ENCODE assay signal across 20 mouse cellular contexts in the genomic region with DNA sequence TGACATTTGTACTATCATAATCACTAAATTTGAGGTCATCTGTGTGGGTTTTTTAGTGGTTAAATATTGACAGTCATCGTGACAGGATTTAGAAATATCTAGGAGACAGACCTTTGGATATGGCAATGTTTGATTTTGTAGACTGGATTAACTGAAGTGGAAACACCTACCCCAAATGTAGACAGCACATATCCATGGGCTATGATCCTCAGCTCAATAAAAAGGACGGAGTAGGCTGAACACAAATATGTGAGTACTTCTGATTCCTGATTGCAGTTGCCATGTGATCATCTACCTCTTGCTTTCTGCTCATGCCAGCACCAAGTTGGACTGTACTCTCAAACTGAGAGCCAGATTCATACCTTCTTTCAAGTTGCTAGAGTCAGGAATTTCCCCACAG.
DNase-seq lines count a peak whose midpoint lies in the region; ATAC-seq lines count a peak whose summit lies in the region.
"Had no signal": no experiment of that assay in that cellular context is flagged by ENCODE, and none has a peak within 500 bp of the region (broad histone marks: within the 10 kb centered on the region; RNA-seq: fewer than 3 reads in every experiment).

No protein-coding gene starts in this region.

- H3K4me3 ChIP-seq in forebrain, embryonic 11.5 days (ENCODE audit: low read depth, low read length) = no peak overlapping the region
- H3K4me3 ChIP-seq in forebrain, embryonic 10.5 days = no peak overlapping the region
- no peak overlapping the region for H3K4me3 ChIP-seq in hindbrain, embryonic 13.5 days
- no peak overlapping the region for H3K4me3 ChIP-seq in hindbrain, embryonic 10.5 days
- no peak overlapping the region for H3K4me3 ChIP-seq in midbrain, embryonic 12.5 days
- no peak overlapping the region for H3K4me3 ChIP-seq in midbrain, embryonic 14.5 days (replicated peaks; ENCODE audit: low read depth, low read length)
- H3K4me3 ChIP-seq: embryonic facial prominence, embryonic 15.5 days; erythroblast, embryonic 14.5 days; gastrocnemius, adult 2 months; heart, embryonic 12.5 days; hindbrain, embryonic 12.5 days; intestine, embryonic 15.5 days had no signal

- peaks cover 5% of the 10 kb centered on the region; the same call in 1 of the 2 replicates for H3K4me1 ChIP-seq in forebrain, embryonic 11.5 days (replicated peaks; ENCODE audit: control insufficient read depth, insufficient read depth, low read length)
- H3K4me1 ChIP-seq in forebrain, embryonic 10.5 days = peaks cover 15% of the 10 kb centered on the region
- H3K4me1 ChIP-seq in hindbrain, embryonic 13.5 days (replicated peaks) = peaks cover 10% of the 10 kb centered on the region
- H3K4me1 ChIP-seq in hindbrain, embryonic 10.5 days (replicated peaks) = peaks cover 6% of the 10 kb centered on the region; the same call in 1 of the 2 replicates
- peaks cover 7% of the 10 kb centered on the region for H3K4me1 ChIP-seq in midbrain, embryonic 12.5 days
- 0 out of 2 replicates have a peak, but pooled peaks cover 4% of the 10 kb centered on the region for H3K4me1 ChIP-seq in midbrain, embryonic 14.5 days (ENCODE audit: control insufficient read depth, insufficient read depth, low read length)
- H3K4me1 ChIP-seq: embryonic facial prominence, embryonic 15.5 days; heart, embryonic 12.5 days; intestine, embryonic 15.5 days had no signal

- H3K27ac ChIP-seq in forebrain, embryonic 11.5 days (ENCODE audit: low read depth, low read length) = no peak overlapping the region
- no peak overlapping the region for H3K27ac ChIP-seq in forebrain, embryonic 10.5 days
- H3K27ac ChIP-seq in hindbrain, embryonic 13.5 days = 0 out of 2 replicates have a peak overlapping the region, but pooled peaks have one; percentile 18
- H3K27ac ChIP-seq in hindbrain, embryonic 10.5 days = no peak overlapping the region
- H3K27ac ChIP-seq in midbrain, embryonic 12.5 days (replicated peaks) = 0 out of 2 replicates have a peak overlapping the region, but pooled peaks have one; percentile 36
- H3K27ac ChIP-seq in midbrain, embryonic 14.5 days (replicated peaks; ENCODE audit: low read depth, low read length) = no peak overlapping the region
- H3K27ac ChIP-seq: embryonic facial prominence, embryonic 15.5 days; gastrocnemius, adult 2 months; intestine, embryonic 15.5 days had no signal

- no peak for DNase-seq in forebrain, embryonic 11.5 days (ENCODE audit: low spot score)
- no peak for DNase-seq in forebrain, embryonic 10.5 days (ENCODE audit: extremely low spot score, low spot score)
- no peak for DNase-seq in hindbrain, embryonic 10.5 days (ENCODE audit: low spot score)
- DNase-seq in midbrain, embryonic 14.5 days = no peak
- no peak for DNase-seq in adrenal gland, adult (ENCODE audit: inconsistent age in 2 of 2, low spot score in 1 of 2)
- DNase-seq: adrenal gland, postnatal 14 days; B cell, adult 2 months; cerebellum, adult 18-20 months; cerebellum, adult 9-11 months; gastrocnemius, adult 2 months; gastrocnemius, postnatal 25 days had no signal

- H3K4me2 ChIP-seq in forebrain, embryonic 11.5 days (ENCODE audit: low read depth, low read length, severe bottlenecking) = no peak overlapping the region
- H3K4me2 ChIP-seq in hindbrain, embryonic 13.5 days = no peak overlapping the region
- no peak overlapping the region for H3K4me2 ChIP-seq in midbrain, embryonic 12.5 days (replicated peaks)
- no peak overlapping the region for H3K4me2 ChIP-seq in midbrain, embryonic 14.5 days (ENCODE audit: low read length)
- H3K4me2 ChIP-seq: embryonic facial prominence, embryonic 15.5 days; heart, embryonic 12.5 days; hindbrain, embryonic 12.5 days; intestine, embryonic 15.5 days had no signal

- no peaks in the 10 kb centered on the region for H3K36me3 ChIP-seq in forebrain, embryonic 11.5 days (ENCODE audit: control insufficient read depth, insufficient read depth, low read length)
- no peaks in the 10 kb centered on the region for H3K36me3 ChIP-seq in forebrain, embryonic 10.5 days (replicated peaks)
- no peaks in the 10 kb centered on the region for H3K36me3 ChIP-seq in hindbrain, embryonic 13.5 days
- no peaks in the 10 kb centered on the region for H3K36me3 ChIP-seq in hindbrain, embryonic 10.5 days
- no peaks in the 10 kb centered on the region for H3K36me3 ChIP-seq in midbrain, embryonic 12.5 days
- H3K36me3 ChIP-seq in midbrain, embryonic 14.5 days (ENCODE audit: control insufficient read depth, insufficient read depth, low read length) = no peaks in the 10 kb centered on the region
- H3K36me3 ChIP-seq: embryonic facial prominence, embryonic 15.5 days; G1E; heart, embryonic 12.5 days; hindbrain, embryonic 12.5 days; intestine, embryonic 15.5 days had no signal

- no peak overlapping the region for H3K9ac ChIP-seq in forebrain, embryonic 11.5 days (ENCODE audit: low read length)
- H3K9ac ChIP-seq in hindbrain, embryonic 13.5 days = no peak overlapping the region
- no peak overlapping the region for H3K9ac ChIP-seq in midbrain, embryonic 12.5 days (replicated peaks)
- H3K9ac ChIP-seq in midbrain, embryonic 14.5 days (replicated peaks; ENCODE audit: low read length) = no peak overlapping the region
- H3K9ac ChIP-seq: embryonic facial prominence, embryonic 15.5 days; heart, embryonic 12.5 days; hindbrain, embryonic 12.5 days; intestine, embryonic 15.5 days had no signal

- WGBS in forebrain, embryonic 11.5 days = 93% methylated on average over 2 of the region's 2 CpGs
- 93% methylated on average over 2 of the region's 2 CpGs for WGBS in forebrain, embryonic 10.5 days
- WGBS in hindbrain, embryonic 13.5 days = 93% methylated on average over 2 of the region's 2 CpGs
- 91% methylated on average over 2 of the region's 2 CpGs for WGBS in hindbrain, embryonic 10.5 days
- WGBS in midbrain, embryonic 12.5 days = 90% methylated on average over 2 of the region's 2 CpGs
- whole genome bisulfite sequencing in midbrain, embryonic 14.5 days = 87% methylated on average over 2 of the region's 2 CpGs

- 0 out of 2 replicates have a peak, but pooled peaks have one; percentile 13 for ATAC-seq in forebrain, embryonic 11.5 days (replicated peaks; ENCODE audit: low FRiP score)
- ATAC-seq in hindbrain, embryonic 13.5 days (ENCODE audit: low FRiP score) = no peak
- peak; percentile 7; the same call in 1 of the 2 replicates for ATAC-seq in midbrain, embryonic 12.5 days (ENCODE audit: low FRiP score, low read depth)
- no peak; the same call in 1 of the 2 replicates for ATAC-seq in midbrain, embryonic 14.5 days (ENCODE audit: low FRiP score, low TSS enrichment)
- ATAC-seq: CD4-positive, CD25-positive, alpha-beta regulatory T cell, adult 4 months; intestine, embryonic 15.5 days had no signal

- no peaks in the 10 kb centered on the region for H3K27me3 ChIP-seq in forebrain, embryonic 11.5 days (ENCODE audit: control insufficient read depth, insufficient read depth, low read length)
- H3K27me3 ChIP-seq in forebrain, embryonic 10.5 days (ENCODE audit: poor library complexity, severe bottlenecking) = no peaks in the 10 kb centered on the region
- H3K27me3 ChIP-seq in hindbrain, embryonic 13.5 days = no peaks in the 10 kb centered on the region
- no peaks in the 10 kb centered on the region for H3K27me3 ChIP-seq in hindbrain, embryonic 10.5 days (ENCODE audit: insufficient read depth, poor library complexity, severe bottlenecking)
- no peaks in the 10 kb centered on the region for H3K27me3 ChIP-seq in midbrain, embryonic 12.5 days
- H3K27me3 ChIP-seq in midbrain, embryonic 14.5 days (ENCODE audit: control insufficient read depth, insufficient read depth, low read length) = no peaks in the 10 kb centered on the region
- H3K27me3 ChIP-seq: embryonic facial prominence, embryonic 15.5 days; heart, embryonic 12.5 days; hindbrain, embryonic 12.5 days; intestine, embryonic 15.5 days had no signal

- H3K9me3 ChIP-seq in forebrain, embryonic 11.5 days (ENCODE audit: control insufficient read depth, low read length) = no peaks in the 10 kb centered on the region
- H3K9me3 ChIP-seq in forebrain, embryonic 10.5 days = no peaks in the 10 kb centered on the region
- H3K9me3 ChIP-seq in hindbrain, embryonic 13.5 days = no peaks in the 10 kb centered on the region
- H3K9me3 ChIP-seq in hindbrain, embryonic 10.5 days = no peaks in the 10 kb centered on the region
- no peaks in the 10 kb centered on the region for H3K9me3 ChIP-seq in midbrain, embryonic 12.5 days
- H3K9me3 ChIP-seq in midbrain, embryonic 14.5 days (ENCODE audit: control insufficient read depth, low read length) = no peaks in the 10 kb centered on the region
- H3K9me3 ChIP-seq: embryonic facial prominence, embryonic 15.5 days; heart, embryonic 12.5 days; hindbrain, embryonic 12.5 days; intestine, embryonic 15.5 days had no signal

Comparison
In these comparisons a context has a peak if more than half of its experiments do, and no peak if none do; other contexts are left out.
1. ATAC-seq: peak in forebrain, embryonic 11.5 days (single experiment) and midbrain, embryonic 12.5 days (single experiment); none in hindbrain, embryonic 13.5 days (single experiment) and midbrain, embryonic 14.5 days (single experiment).
2. H3K27ac ChIP-seq: peak in hindbrain, embryonic 13.5 days (single experiment) and midbrain, embryonic 12.5 days (single experiment); none in forebrain, embryonic 11.5 days (single experiment), forebrain, embryonic 10.5 days (single experiment), hindbrain, embryonic 10.5 days (single experiment) and midbrain, embryonic 14.5 days (single experiment).